ENCODE assay signal across 9 mouse cellular contexts in the genomic region with DNA sequence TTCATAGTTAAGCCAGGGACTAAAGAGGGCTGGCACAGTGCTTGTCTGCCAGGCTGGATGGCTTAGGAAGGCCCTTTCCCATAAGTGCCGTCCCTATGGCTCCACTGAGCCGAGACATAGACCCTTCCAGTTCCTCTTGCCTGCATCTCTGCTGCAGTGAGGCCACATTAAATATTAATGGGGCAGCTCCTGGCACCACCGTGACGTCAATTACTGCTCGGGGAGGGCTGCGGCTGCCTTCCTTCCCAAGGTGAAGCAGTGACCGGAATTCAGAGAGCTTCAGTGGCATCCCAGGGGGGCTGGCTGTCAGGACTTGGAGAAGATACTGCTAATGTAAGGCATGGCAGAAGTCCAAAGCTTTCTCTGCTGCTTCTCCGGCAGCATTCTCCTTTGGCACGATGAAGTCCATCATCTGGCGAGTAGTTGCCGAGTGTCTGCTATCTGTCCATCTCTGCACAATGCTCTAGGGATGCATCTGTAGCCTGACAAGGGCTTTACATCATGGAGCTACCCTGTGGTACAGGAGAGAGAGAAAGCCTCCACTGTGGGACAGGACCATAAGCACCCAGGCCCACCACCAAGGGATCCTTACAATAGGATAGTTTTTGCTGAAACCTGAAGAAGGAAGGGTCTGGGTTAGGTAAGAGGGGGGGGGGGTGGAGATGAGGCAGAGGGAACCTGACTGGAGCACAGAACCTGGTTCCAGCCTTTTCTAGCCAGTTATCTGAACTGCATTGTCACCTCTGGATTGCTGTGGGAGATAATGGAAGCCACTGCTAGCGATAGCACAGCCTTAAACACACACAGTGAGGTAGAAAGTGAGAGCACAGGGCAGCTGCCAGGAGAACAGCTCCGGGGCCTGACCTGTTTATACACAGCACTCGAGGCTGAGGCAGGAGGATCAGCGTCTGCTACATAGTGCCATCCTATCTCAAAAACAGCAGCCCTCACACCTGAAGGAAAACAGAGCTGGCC. TPM values are rescaled to one million over a fixed set of nuclear protein-coding genes. Genes with fewer than 3 reads are reported as not detected.
DNase-seq lines count a peak whose midpoint lies in the region; ATAC-seq and TF ChIP-seq lines count a peak whose summit lies in the region.
"Had no signal": no experiment of that assay in that cellular context is flagged by ENCODE, and none has a peak within 500 bp of the region (broad histone marks: within the 10 kb centered on the region; RNA-seq: fewer than 3 reads in every experiment).

No protein-coding gene starts in this region.

- H3K9me3 ChIP-seq in hindbrain, postnatal 0 days (ENCODE audit: low read length), result no peaks in the 10 kb centered on the region
- no peaks in the 10 kb centered on the region for H3K9me3 ChIP-seq in neural tube, embryonic 14.5 days (ENCODE audit: control insufficient read depth, low read length)
- H3K9me3 ChIP-seq: liver, embryonic 15.5 days had no signal

- TF ChIP-seq CTCF in hindbrain, postnatal 0 days (IDR thresholded peaks at IDR 0.05; ENCODE audit: low read depth), result no peak

- no peaks in the 10 kb centered on the region for H3K27me3 ChIP-seq in hindbrain, postnatal 0 days (ENCODE audit: insufficient read depth, low read length)
- no peaks in the 10 kb centered on the region for H3K27me3 ChIP-seq in neural tube, embryonic 14.5 days (ENCODE audit: control insufficient read depth, insufficient read depth, low read length)

- DNase-seq in left cerebral cortex, adult 18-20 months (ENCODE audit: low spot score in 2 of 2), result peak; percentile 31 to 63
- DNase-seq in left cerebral cortex, adult 9 months (ENCODE audit: low spot score in 2 of 2), result no peak
- peak; percentile 73 to 75 for DNase-seq in cerebellum, postnatal 25 days
- DNase-seq in hindbrain, postnatal 0 days (ENCODE audit: low spot score), result peak; percentile 83
- no peak for DNase-seq in layer of hippocampus, postnatal 14 days (ENCODE audit: low spot score in 2 of 2)
- no peak for DNase-seq in thymus, postnatal 10 days (ENCODE audit: low spot score in 2 of 2)

- WGBS in hindbrain, postnatal 0 days, result 17% methylated on average over 15 of the region's 15 CpGs
- WGBS in neural tube, embryonic 14.5 days, result 30% methylated on average over 15 of the region's 15 CpGs

- no peak overlapping the region for H3K4me3 ChIP-seq in hindbrain, postnatal 0 days (ENCODE audit: low read length)
- H3K4me3 ChIP-seq in neural tube, embryonic 14.5 days (ENCODE audit: low read depth, low read length), result no peak overlapping the region
- H3K4me3 ChIP-seq: liver, embryonic 15.5 days had no signal

- H3K4me1 ChIP-seq in hindbrain, postnatal 0 days (ENCODE audit: insufficient read depth, low read length), result peaks cover 18% of the 10 kb centered on the region
- H3K4me1 ChIP-seq in neural tube, embryonic 14.5 days (ENCODE audit: control insufficient read depth, insufficient read depth, low read length), result peaks cover 20% of the 10 kb centered on the region

- H3K36me3 ChIP-seq in hindbrain, postnatal 0 days (ENCODE audit: insufficient read depth, low read length), result no peaks in the 10 kb centered on the region
- no peaks in the 10 kb centered on the region for H3K36me3 ChIP-seq in neural tube, embryonic 14.5 days (ENCODE audit: control insufficient read depth, insufficient read depth, low read length)
- H3K36me3 ChIP-seq: liver, embryonic 15.5 days had no signal

- 0 out of 2 replicates have a peak overlapping the region, but pooled peaks have one; percentile 26 for H3K4me2 ChIP-seq in hindbrain, postnatal 0 days (ENCODE audit: low read depth, low read length)
- no peak overlapping the region; the same call in 1 of the 2 replicates for H3K4me2 ChIP-seq in neural tube, embryonic 14.5 days (ENCODE audit: low read depth, low read length)
- H3K4me2 ChIP-seq: liver, embryonic 15.5 days had no signal

- H3K27ac ChIP-seq in hindbrain, postnatal 0 days, result peak overlapping the region; percentile 83
- H3K27ac ChIP-seq in neural tube, embryonic 14.5 days (ENCODE audit: low read depth, low read length), result peak overlapping the region; percentile 82
- H3K27ac ChIP-seq: liver, embryonic 15.5 days had no signal

- peak; percentile 67 for ATAC-seq in hindbrain, postnatal 0 days
- ATAC-seq in neural tube, embryonic 14.5 days (ENCODE audit: low read depth), result peak; percentile 78
- no peak for ATAC-seq in erythroblast, adult 5-6 weeks (replicated peaks; ENCODE audit: low FRiP score, poor library complexity, severe bottlenecking)

- 0 out of 2 replicates have a peak overlapping the region, but pooled peaks have one; percentile 35 for H3K9ac ChIP-seq in hindbrain, postnatal 0 days (replicated peaks; ENCODE audit: low read length)
- H3K9ac ChIP-seq in neural tube, embryonic 14.5 days (replicated peaks; ENCODE audit: low read depth, low read length), result no peak overlapping the region; the same call in 1 of the 2 replicates
- H3K9ac ChIP-seq: liver, embryonic 15.5 days had no signal

RNA-seq across cellular contexts. Expression of gene Ywhah, which starts 7.2 kb away (rescaled TPM):
- 1,000 to 10,000 TPM; 1,087 to 1,156 TPM for total RNA-seq in left cerebral cortex, adult 18-20 months (2021)
- 559 and 659 TPM in 2 replicates for total RNA-seq in hindbrain, postnatal 0 days (2014; rRNA removed)
- 935 and 978 TPM in 2 replicates for polyA plus RNA-seq in hindbrain, postnatal 0 days (2015; fragmentation: Nextera tagmentation; extraction: Ambion mirVana)
- polyA plus RNA-seq in neural tube, embryonic 14.5 days (2014; fragmentation: Nextera tagmentation; extraction: Ambion mirVana), result 776 and 794 TPM in 2 replicates
- total RNA-seq in layer of hippocampus, postnatal 14 days (2021), result 1,000 to 10,000 TPM; 1,367 to 1,478 TPM
- total RNA-seq in erythroblast, adult 5-6 weeks (2015; ENCODE audit: low replicate concordance), result 91.3 and 122 TPM in 2 replicates
- 74.4 and 102 TPM in 2 replicates for total RNA-seq in erythroblast, adult 5-6 weeks (2017; ENCODE audit: low replicate concordance)

Comparison
In these comparisons a context has a peak if more than half of its experiments do, and no peak if none do; other contexts are left out.
1. DNase-seq: peak in left cerebral cortex, adult 18-20 months (2 of 2), cerebellum, postnatal 25 days (2 of 2) and hindbrain, postnatal 0 days (single experiment); none in left cerebral cortex, adult 9 months (0 of 2), layer of hippocampus, postnatal 14 days (0 of 2) and thymus, postnatal 10 days (0 of 2).